Mouse (Mus musculus) heart, adult 9 months (tissue): ENCODE measurements around the gene Bdh1.
A peak's percentile ranks its signal among the peaks of the same experiment; 100 is the strongest.
"Not testable (repeated sequence)": the region's sequence is repeated elsewhere in the genome, so short reads cannot be mapped to it uniquely, and the experiment has no call there.

Source experiments
- DNase-seq, 2 experiments: peaks; one replicate each; pipeline ENCODE4 v3.0.0; 2022; ENCODE audit warnings: low spot score in 2 of 2

The Bdh1 gene

GRCm38 (mm10) chr16:31422000-31422399 lies at the start of gene Bdh1:
Gene Bdh1, plus strand, starts transcription at chr16:31422280.
- no peak for DNase-seq

DNA sequence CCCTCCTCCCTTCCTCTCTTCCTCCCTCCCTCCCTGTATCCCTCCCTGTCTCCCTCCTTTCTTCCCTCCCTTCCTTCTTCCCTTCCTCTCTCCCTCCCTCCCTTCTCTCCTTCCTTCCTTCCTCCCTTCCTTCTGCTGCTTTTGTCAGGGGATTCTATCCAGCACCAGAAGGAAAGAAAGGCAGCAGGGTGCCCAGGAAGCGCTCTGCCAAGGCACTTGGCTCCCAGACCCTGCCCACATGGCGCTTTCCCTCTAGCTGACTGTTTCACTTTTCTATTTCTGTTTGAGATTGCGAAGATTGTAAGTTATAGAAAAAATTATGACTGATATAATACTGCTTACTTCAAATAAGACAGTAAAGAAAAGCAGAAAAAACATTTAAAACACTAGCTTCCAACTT lies 49.8 kb upstream of the Bdh1 start:
- DNase-seq, result not testable (repeated sequence)

GRCm38 (mm10) chr16:31375877-31376582 lies 46.0 kb upstream of the Bdh1 start:
- not testable (repeated sequence) for DNase-seq

DNA sequence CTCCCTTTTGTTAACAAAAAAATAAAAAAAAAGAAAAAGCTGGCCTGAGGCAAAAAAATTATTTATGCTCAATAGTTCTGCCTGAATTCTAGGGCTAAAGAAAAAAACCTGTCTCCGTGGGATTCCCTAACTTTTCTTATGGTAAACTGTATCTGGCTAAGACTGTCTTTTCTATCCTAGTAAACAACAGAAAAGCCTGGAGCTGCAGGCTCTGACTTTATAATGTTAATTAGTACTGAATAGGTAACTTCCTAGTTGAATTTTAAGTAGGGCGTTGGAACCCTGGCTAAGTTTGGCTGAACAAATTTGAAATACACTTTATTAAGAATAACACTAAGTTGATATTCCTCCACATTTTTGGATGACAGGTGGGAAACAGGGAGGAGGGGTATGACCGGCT lies 33.8 kb upstream of the Bdh1 start:
- DNase-seq, result not testable (repeated sequence)

DNA sequence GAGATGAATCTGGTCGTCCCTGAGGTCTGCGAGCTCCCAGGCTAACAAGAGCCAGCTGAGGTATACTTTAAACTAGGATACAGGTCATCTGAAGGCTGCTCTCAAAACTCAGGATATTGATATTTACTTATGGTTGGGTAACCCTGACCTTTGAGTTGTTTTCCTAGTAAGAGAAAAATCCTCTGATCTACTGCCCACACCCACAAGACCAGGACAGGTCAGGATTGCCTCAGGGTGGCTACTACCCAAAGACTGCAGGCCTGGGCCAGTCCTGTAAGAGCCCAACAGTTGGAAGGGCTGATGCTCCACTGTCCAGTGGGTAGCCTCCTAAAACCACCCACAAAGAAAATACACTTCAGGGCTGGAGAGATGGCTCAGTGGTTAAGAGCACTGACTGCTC lies 22.8 kb upstream of the Bdh1 start:
- DNase-seq, result no peak

GRCm38 (mm10) chr16:31400908-31401692 lies 21.0 kb upstream of the Bdh1 start:
- DNase-seq, result no peak

GRCm38 (mm10) chr16:31402096-31402495 lies 20.0 kb upstream of the Bdh1 start:
- DNase-seq, result no peak

- DNase-seq, result no peak
These were observed 18.1 kb upstream of the Bdh1 start for GRCm38 (mm10) chr16:31403971-31404370.

GRCm38 (mm10) chr16:31405040-31405439 lies 17.0 kb upstream of the Bdh1 start:
- no peak for DNase-seq

DNA sequence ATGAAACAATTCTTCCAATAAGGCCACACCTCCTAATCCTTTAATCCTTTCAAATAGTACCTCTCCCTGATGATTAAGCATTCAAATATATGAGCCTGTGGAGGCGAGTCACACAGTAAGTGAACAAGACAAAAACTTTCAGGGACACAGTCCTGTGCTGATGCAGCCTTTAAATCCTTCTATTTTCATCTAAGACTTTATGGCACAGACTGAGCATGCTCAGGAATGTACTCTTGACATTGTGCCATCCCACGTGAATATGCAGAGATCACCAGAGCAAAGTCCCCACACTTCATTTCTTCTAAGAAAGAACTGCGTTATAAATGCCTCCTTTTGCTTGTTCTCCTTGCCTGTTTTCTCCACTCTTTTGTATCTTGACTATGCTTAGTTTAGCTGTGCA lies 14.2 kb upstream of the Bdh1 start:
- DNase-seq, result no peak

- no peak for DNase-seq
These were observed 11.1 kb upstream of the Bdh1 start for GRCm38 (mm10) chr16:31410969-31411368.

- DNase-seq, result peak; percentile 36 to 46
These were observed 9.8 kb upstream of the Bdh1 start for GRCm38 (mm10) chr16:31412321-31412720.

DNA sequence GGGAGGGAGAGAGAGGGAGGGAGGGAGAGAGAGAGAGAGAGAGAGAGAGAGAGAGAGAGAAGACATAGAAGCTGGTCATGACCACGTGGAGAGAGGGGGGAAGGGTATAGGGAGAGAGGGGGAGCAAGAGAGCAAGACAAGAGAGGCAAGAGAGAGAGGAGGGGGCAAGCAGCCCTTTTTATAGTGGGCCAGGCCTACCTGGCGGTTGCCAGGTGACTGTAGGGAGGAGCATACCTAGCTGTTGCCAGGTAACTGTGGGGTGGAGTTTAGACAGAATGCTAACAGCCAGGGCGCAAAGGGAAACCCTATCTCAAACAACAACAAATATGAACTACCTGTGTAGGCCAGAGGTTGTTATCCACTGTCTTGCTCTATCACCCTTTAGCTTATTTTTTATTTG lies 8.3 kb upstream of the Bdh1 start:
- DNase-seq, result no peak

DNA sequence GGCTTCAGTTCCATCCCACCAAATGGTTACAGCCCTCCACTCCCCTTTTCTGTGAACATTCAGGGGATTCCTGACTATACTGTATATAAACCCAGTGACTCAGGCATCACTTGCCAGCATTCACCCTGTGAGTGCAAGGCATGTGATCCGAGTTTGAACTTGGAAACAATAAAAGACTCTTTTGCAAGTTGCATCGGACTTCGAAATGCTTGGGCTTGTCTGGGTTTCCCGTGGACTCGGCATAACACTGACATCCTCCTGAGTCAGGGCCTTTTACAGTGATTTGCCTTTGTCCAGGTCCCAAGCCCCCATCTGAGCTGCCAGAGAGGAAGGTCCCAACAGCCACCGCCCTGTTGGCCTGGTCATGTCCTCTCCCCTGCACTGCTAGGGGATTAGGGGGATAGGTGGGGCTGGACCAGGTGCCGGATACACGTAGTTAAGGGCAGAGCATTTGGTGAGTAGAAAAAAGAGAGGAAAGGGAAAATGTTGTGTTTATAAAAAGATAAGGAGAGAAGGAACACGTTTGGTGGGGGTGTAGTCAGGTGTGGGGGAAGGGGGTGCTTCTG lies 6.1 kb upstream of the Bdh1 start:
- DNase-seq, result no peak

DNA sequence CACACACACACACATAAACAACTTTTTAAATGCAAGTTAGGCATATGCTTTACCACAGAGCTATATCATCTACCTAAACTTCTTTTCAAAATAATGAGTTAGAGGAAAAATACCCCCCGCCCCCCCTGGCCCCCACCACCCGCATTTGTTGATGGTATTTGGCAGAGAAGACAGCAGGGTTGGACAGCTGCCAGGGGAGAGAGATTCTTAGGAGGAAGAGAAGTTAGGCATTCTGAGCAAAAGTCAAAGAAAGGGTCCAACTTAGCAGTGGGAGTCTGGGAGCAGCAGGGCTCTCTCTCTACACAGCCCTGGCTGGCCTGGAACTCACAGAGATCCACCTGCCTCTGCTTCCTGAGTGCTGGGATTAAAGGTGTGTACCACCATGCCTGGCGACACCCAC lies 3.4 kb upstream of the Bdh1 start:
- no peak for DNase-seq

- DNase-seq, result no peak
These were observed 2.6 kb upstream of the Bdh1 start for GRCm38 (mm10) chr16:31419457-31419856.

GRCm38 (mm10) chr16:31422722-31423121 lies 642 bp downstream of the Bdh1 start:
- DNase-seq, result no peak

DNA sequence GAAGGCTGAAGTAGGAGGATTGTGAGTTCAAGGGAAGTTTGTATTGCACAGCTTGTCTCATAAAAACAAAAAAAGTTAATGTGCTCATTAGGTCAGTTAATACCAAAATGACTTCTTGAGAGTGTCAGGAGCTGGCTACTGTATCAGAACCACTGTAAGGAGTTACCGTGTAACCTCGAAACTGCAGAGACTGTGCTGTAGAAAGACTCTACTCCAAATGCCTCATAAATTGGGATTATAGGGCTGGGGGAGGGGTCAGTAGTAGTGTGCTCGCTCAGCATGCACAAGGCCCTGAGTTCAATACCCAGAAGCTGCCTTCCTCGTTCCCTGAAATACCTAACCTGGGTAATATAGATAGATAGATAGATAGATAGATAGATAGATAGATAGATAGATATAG lies 1.3 kb downstream of the Bdh1 start:
- no peak for DNase-seq

GRCm38 (mm10) chr16:31424416-31425187 lies 2.5 kb downstream of the Bdh1 start:
- DNase-seq, result no peak

- peak in 1 of 2 experiments; percentile 32 for DNase-seq
These were observed 3.4 kb downstream of the Bdh1 start for GRCm38 (mm10) chr16:31425508-31425907.

DNA sequence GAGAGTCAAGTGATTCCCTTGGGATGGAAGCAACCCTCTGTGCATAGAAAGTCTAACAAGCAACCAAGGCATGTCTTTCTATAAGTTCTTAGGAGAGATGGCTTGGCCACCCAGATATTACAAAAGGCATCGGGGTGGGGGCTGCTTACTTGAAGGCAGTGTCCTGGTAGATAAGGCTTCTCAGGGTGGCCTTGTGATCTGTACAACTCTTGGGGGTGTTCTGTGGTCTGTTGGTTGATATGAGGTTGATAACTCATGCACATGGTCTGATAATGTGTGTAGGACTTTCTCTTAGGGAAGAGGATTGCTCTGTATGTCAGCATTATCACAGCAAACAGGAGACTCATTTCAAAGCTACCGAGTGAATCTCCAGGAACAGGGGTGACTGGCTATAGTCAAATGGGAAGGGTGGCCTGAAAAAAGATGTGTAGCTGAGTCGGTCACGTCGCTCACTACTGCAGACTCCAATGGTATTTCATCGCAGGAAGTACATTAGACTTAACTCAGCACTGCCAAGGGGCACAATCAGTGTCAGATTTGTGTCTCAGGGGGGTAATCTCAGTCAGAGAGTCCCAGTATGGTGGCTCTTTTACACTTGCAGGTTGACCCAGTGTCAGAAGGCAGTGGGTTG lies 4.5 kb downstream of the Bdh1 start:
- DNase-seq, result no peak

- no peak for DNase-seq
These were observed 6.2 kb downstream of the Bdh1 start for GRCm38 (mm10) chr16:31428335-31428674.
